Mouse (Mus musculus) CH12.LX (cell line): ENCODE data around the gene BC017158.

Source experiments
- CTCF ChIP-seq, 2 experiments: IDR thresholded peaks in 1 of 2; conservative IDR thresholded peaks in 1 of 2; 2 replicates each; pipeline ENCODE4 v1.5.1; 2011 to 2012; ENCODE audit warnings: low read depth in 2 of 2, low read length in 2 of 2, improper control_type of control experiment in 1 of 2, inconsistent platforms in 1 of 2, mild to moderate bottlenecking in 1 of 2, moderate library complexity in 1 of 2
- ELF1 ChIP-seq: IDR thresholded peaks from 2 replicates; pipeline ENCODE4 v1.6.1; 2014; ENCODE audit warnings: low read depth, mild to moderate bottlenecking, inconsistent platforms, low read length, improper control_type of control experiment
- EP300 ChIP-seq: IDR thresholded peaks from 2 replicates; pipeline ENCODE4 v1.6.1; 2011; ENCODE audit warnings: low read length, improper control_type of control experiment
- POLR2A ChIP-seq: IDR thresholded peaks from 2 replicates; pipeline ENCODE4 v1.6.1; 2011; ENCODE audit warnings: low read depth, mild to moderate bottlenecking, improper control_type of control experiment, low read length

DNA sequence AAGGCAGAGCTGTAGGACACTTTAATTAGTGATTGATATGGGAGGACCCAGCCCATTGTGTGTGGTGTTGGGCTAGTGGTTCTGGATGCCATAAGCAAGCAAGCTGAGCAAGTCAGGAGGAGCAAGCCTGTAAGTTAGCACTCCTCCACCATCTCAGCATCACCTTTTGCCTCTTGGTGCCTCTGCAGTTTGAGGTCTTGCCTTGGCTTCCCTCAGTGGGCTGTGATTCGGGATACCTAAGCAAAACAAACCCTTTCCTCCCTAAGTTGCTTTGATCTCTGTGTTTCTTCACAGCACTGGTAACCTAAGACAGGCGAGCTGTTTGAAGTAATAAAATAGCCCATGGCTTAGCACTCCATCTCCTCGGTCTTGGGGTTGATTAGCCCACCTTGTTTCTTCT, 13.3 kb upstream of the BC017158 start:
- TF ChIP-seq ELF1 = no peak
- TF ChIP-seq CTCF (conservative IDR thresholded peaks at IDR 0.05 in 1 of 2, IDR thresholded peaks at IDR 0.05 in 1 of 2; ENCODE audit: low read depth in 2 of 2, low read length in 2 of 2) = no peak
- TF ChIP-seq EP300 = no peak
- no peak for TF ChIP-seq POLR2A
